Mouse (Mus musculus): ENCODE results near the gene Psat1. TPM values are rescaled to one million over a fixed set of nuclear protein-coding genes. Genes with fewer than 3 reads are reported as not detected.
A peak's percentile ranks its signal among the peaks of the same experiment; 100 is the strongest.

Psat1 gene
- polyA plus RNA-seq, 1 experiment from 2014 or later, result 47.2 TPM

- no peaks in the 10 kb centered on the region for H3K4me1 ChIP-seq (ENCODE audit: control insufficient read depth, insufficient read depth, low read length)
- no peaks in the 10 kb centered on the region for H3K9me3 ChIP-seq (replicated peaks; ENCODE audit: control insufficient read depth, low read length)
- no peak overlapping the region for H3K4me2 ChIP-seq
- H3K9ac ChIP-seq (ENCODE audit: low read depth, low read length), result no peak overlapping the region
- H3K4me3 ChIP-seq (ENCODE audit: low read depth, low read length), result no peak overlapping the region
- H3K36me3 ChIP-seq (ENCODE audit: control insufficient read depth, insufficient read depth, low read length), result peaks cover 9% of the 10 kb centered on the region
- no peak overlapping the region for H3K27ac ChIP-seq (ENCODE audit: low read depth, low read length)
- WGBS (ENCODE audit: insufficient replicate concordance), result 68% methylated on average over 3 of the region's 3 CpGs
- ATAC-seq (replicated peaks; ENCODE audit: insufficient number of reproducible peaks, low FRiP score, low TSS enrichment), result 0 out of 2 replicates have a peak, but pooled peaks have one; percentile 18
- no peaks in the 10 kb centered on the region for H3K27me3 ChIP-seq (ENCODE audit: control insufficient read depth, insufficient read depth, low read length)
Measured at GRCm38 (mm10) chr19:15965082-15965481, 17.9 kb upstream of the Psat1 start.

- Histone ChIP-seq H3K27ac (ENCODE audit: low read depth, low read length) (no peak overlapping the region), H3K9ac (ENCODE audit: low read depth, low read length) (no peak overlapping the region), H3K4me1 (ENCODE audit: control insufficient read depth, insufficient read depth, low read length) (no peaks in the 10 kb centered on the region), H3K36me3 (ENCODE audit: control insufficient read depth, insufficient read depth, low read length) (peaks cover 9% of the 10 kb centered on the region), H3K9me3 (replicated peaks; ENCODE audit: control insufficient read depth, low read length) (no peaks in the 10 kb centered on the region), H3K4me2 (no peak overlapping the region), H3K27me3 (ENCODE audit: control insufficient read depth, insufficient read depth, low read length) (no peaks in the 10 kb centered on the region), H3K4me3 (ENCODE audit: low read depth, low read length) (no peak overlapping the region)
- WGBS (ENCODE audit: insufficient replicate concordance), result 92% methylated on average over 7 of the region's 7 CpGs
- no peak for ATAC-seq (replicated peaks; ENCODE audit: insufficient number of reproducible peaks, low FRiP score, low TSS enrichment)
Measured at GRCm38 (mm10) chr19:15964533-15964932, 17.4 kb upstream of the Psat1 start.

- no peak overlapping the region for H3K4me3 ChIP-seq (ENCODE audit: low read depth, low read length)
- H3K9ac ChIP-seq (ENCODE audit: low read depth, low read length), result no peak overlapping the region
- peaks cover 5% of the 10 kb centered on the region; the same call in 1 of the 2 replicates for H3K36me3 ChIP-seq (ENCODE audit: control insufficient read depth, insufficient read depth, low read length)
- no peaks in the 10 kb centered on the region for H3K4me1 ChIP-seq (ENCODE audit: control insufficient read depth, insufficient read depth, low read length)
- H3K9me3 ChIP-seq (replicated peaks; ENCODE audit: control insufficient read depth, low read length), result no peaks in the 10 kb centered on the region
- H3K27ac ChIP-seq (ENCODE audit: low read depth, low read length), result no peak overlapping the region
- 83% methylated on average over 17 of the region's 17 CpGs for WGBS (ENCODE audit: insufficient replicate concordance)
- H3K4me2 ChIP-seq, result no peak overlapping the region
- H3K27me3 ChIP-seq (ENCODE audit: control insufficient read depth, insufficient read depth, low read length), result no peaks in the 10 kb centered on the region
- ATAC-seq (replicated peaks; ENCODE audit: insufficient number of reproducible peaks, low FRiP score, low TSS enrichment), result no peak
Measured at GRCm38 (mm10) chr19:15963011-15963695, 16.0 kb upstream of the Psat1 start.

- WGBS (ENCODE audit: insufficient replicate concordance), result 83% methylated on average over 13 of the region's 13 CpGs
- H3K36me3 ChIP-seq (ENCODE audit: control insufficient read depth, insufficient read depth, low read length), result peaks cover 5% of the 10 kb centered on the region; the same call in 1 of the 2 replicates
- no peak for ATAC-seq (replicated peaks; ENCODE audit: insufficient number of reproducible peaks, low FRiP score, low TSS enrichment)
- H3K9ac ChIP-seq (ENCODE audit: low read depth, low read length), result no peak overlapping the region
- H3K9me3 ChIP-seq (replicated peaks; ENCODE audit: control insufficient read depth, low read length), result no peaks in the 10 kb centered on the region
- H3K4me2 ChIP-seq, result no peak overlapping the region
- no peaks in the 10 kb centered on the region for H3K4me1 ChIP-seq (ENCODE audit: control insufficient read depth, insufficient read depth, low read length)
- no peak overlapping the region for H3K27ac ChIP-seq (ENCODE audit: low read depth, low read length)
- no peaks in the 10 kb centered on the region for H3K27me3 ChIP-seq (ENCODE audit: control insufficient read depth, insufficient read depth, low read length)
- no peak overlapping the region for H3K4me3 ChIP-seq (ENCODE audit: low read depth, low read length)
Measured at GRCm38 (mm10) chr19:15962313-15962712, 15.2 kb upstream of the Psat1 start.

- WGBS (ENCODE audit: insufficient replicate concordance), result 79% methylated on average over 3 of the region's 3 CpGs
- no peak for ATAC-seq (replicated peaks; ENCODE audit: insufficient number of reproducible peaks, low FRiP score, low TSS enrichment)
- Histone ChIP-seq H3K27ac (ENCODE audit: low read depth, low read length) (no peak overlapping the region), H3K27me3 (ENCODE audit: control insufficient read depth, insufficient read depth, low read length) (no peaks in the 10 kb centered on the region), H3K9ac (ENCODE audit: low read depth, low read length) (no peak overlapping the region), H3K4me1 (ENCODE audit: control insufficient read depth, insufficient read depth, low read length) (no peaks in the 10 kb centered on the region), H3K36me3 (ENCODE audit: control insufficient read depth, insufficient read depth, low read length) (peaks cover 5% of the 10 kb centered on the region), H3K4me2 (no peak overlapping the region), H3K4me3 (ENCODE audit: low read depth, low read length) (no peak overlapping the region), H3K9me3 (replicated peaks; ENCODE audit: control insufficient read depth, low read length) (0 out of 2 replicates have a peak, but pooled peaks cover 2% of the 10 kb centered on the region)
Measured at GRCm38 (mm10) chr19:15950225-15950624, 3.1 kb upstream of the Psat1 start.

GRCm38 (mm10) chr19:15948867-15949266 lies 1.7 kb upstream of the Psat1 start:
- H3K27me3 ChIP-seq (ENCODE audit: control insufficient read depth, insufficient read depth, low read length), result no peaks in the 10 kb centered on the region
- no peak overlapping the region for H3K4me3 ChIP-seq (ENCODE audit: low read depth, low read length)
- H3K4me1 ChIP-seq (ENCODE audit: control insufficient read depth, insufficient read depth, low read length), result no peaks in the 10 kb centered on the region
- H3K27ac ChIP-seq (ENCODE audit: low read depth, low read length), result no peak overlapping the region
- WGBS (ENCODE audit: insufficient replicate concordance), result 66% methylated on average over 1 of the region's 1 CpGs
- no peak overlapping the region for H3K9ac ChIP-seq (ENCODE audit: low read depth, low read length)
- no peaks in the 10 kb centered on the region for H3K36me3 ChIP-seq (ENCODE audit: control insufficient read depth, insufficient read depth, low read length)
- H3K4me2 ChIP-seq, result no peak overlapping the region
- H3K9me3 ChIP-seq (replicated peaks; ENCODE audit: control insufficient read depth, low read length), result 0 out of 2 replicates have a peak, but pooled peaks cover 2% of the 10 kb centered on the region
- no peak for ATAC-seq (replicated peaks; ENCODE audit: insufficient number of reproducible peaks, low FRiP score, low TSS enrichment)

- Histone ChIP-seq H3K9me3 (replicated peaks; ENCODE audit: control insufficient read depth, low read length) (0 out of 2 replicates have a peak, but pooled peaks cover 2% of the 10 kb centered on the region), H3K9ac (ENCODE audit: low read depth, low read length) (no peak overlapping the region), H3K4me2 (no peak overlapping the region), H3K4me1 (ENCODE audit: control insufficient read depth, insufficient read depth, low read length) (no peaks in the 10 kb centered on the region), H3K4me3 (ENCODE audit: low read depth, low read length) (no peak overlapping the region), H3K27me3 (ENCODE audit: control insufficient read depth, insufficient read depth, low read length) (no peaks in the 10 kb centered on the region), H3K36me3 (ENCODE audit: control insufficient read depth, insufficient read depth, low read length) (no peaks in the 10 kb centered on the region), H3K27ac (ENCODE audit: low read depth, low read length) (no peak overlapping the region)
- no peak for ATAC-seq (replicated peaks; ENCODE audit: insufficient number of reproducible peaks, low FRiP score, low TSS enrichment)
- 85% methylated on average over 7 of the region's 7 CpGs for WGBS (ENCODE audit: insufficient replicate concordance)
Measured at GRCm38 (mm10) chr19:15948426-15948825, 1.3 kb upstream of the Psat1 start.

GRCm38 (mm10) chr19:15946663-15947062 lies 474 bp downstream of the Psat1 start:
- ATAC-seq (replicated peaks; ENCODE audit: insufficient number of reproducible peaks, low FRiP score, low TSS enrichment), result no peak; the same call in 1 of the 2 replicates
- Histone ChIP-seq H3K4me2 (no peak overlapping the region), H3K9me3 (replicated peaks; ENCODE audit: control insufficient read depth, low read length) (0 out of 2 replicates have a peak, but pooled peaks cover 2% of the 10 kb centered on the region), H3K36me3 (ENCODE audit: control insufficient read depth, insufficient read depth, low read length) (no peaks in the 10 kb centered on the region), H3K9ac (ENCODE audit: low read depth, low read length) (no peak overlapping the region), H3K4me3 (ENCODE audit: low read depth, low read length) (no peak overlapping the region), H3K27ac (ENCODE audit: low read depth, low read length) (no peak overlapping the region), H3K27me3 (ENCODE audit: control insufficient read depth, insufficient read depth, low read length) (no peaks in the 10 kb centered on the region), H3K4me1 (ENCODE audit: control insufficient read depth, insufficient read depth, low read length) (no peaks in the 10 kb centered on the region)
- 66% methylated on average over 10 of the region's 10 CpGs for WGBS (ENCODE audit: insufficient replicate concordance)

- no peak for ATAC-seq (replicated peaks; ENCODE audit: insufficient number of reproducible peaks, low FRiP score, low TSS enrichment)
- Histone ChIP-seq H3K4me2 (no peak overlapping the region), H3K27ac (ENCODE audit: low read depth, low read length) (no peak overlapping the region), H3K4me1 (ENCODE audit: control insufficient read depth, insufficient read depth, low read length) (no peaks in the 10 kb centered on the region), H3K9ac (ENCODE audit: low read depth, low read length) (no peak overlapping the region), H3K27me3 (ENCODE audit: control insufficient read depth, insufficient read depth, low read length) (no peaks in the 10 kb centered on the region), H3K4me3 (ENCODE audit: low read depth, low read length) (no peak overlapping the region), H3K36me3 (ENCODE audit: control insufficient read depth, insufficient read depth, low read length) (no peaks in the 10 kb centered on the region), H3K9me3 (replicated peaks; ENCODE audit: control insufficient read depth, low read length) (no peaks in the 10 kb centered on the region)
- WGBS (ENCODE audit: insufficient replicate concordance), result 69% methylated on average over 7 of the region's 7 CpGs
Measured at GRCm38 (mm10) chr19:15943117-15943423, 4.1 kb downstream of the Psat1 start.
